Mouse (Mus musculus) cerebellum, adult 11 months (tissue): ENCODE results near the gene Pilrb1.
A peak's percentile ranks its signal among the peaks of the same experiment; 100 is the strongest.
"Not testable (repeated sequence)": the region's sequence is repeated elsewhere in the genome, so short reads cannot be mapped to it uniquely, and the experiment has no call there.

Experiments used
- DNase-seq: peaks from one replicate; pipeline ENCODE4 v3.0.0; 2022

Pilrb1 gene

GRCm38 (mm10) chr5:137857960-137858710 lies at the start of gene Pilrb1:
TSS of gene Pilrb1 (minus strand) at chr5:137858106.
- DNase-seq: not testable (repeated sequence)

- DNase-seq: no peak
These were observed 39.9 kb upstream of the Pilrb1 start for GRCm38 (mm10) chr5:137897812-137898211.

GRCm38 (mm10) chr5:137892954-137893353 lies 35.0 kb upstream of the Pilrb1 start:
- DNase-seq: no peak

GRCm38 (mm10) chr5:137887666-137888065 lies 29.8 kb upstream of the Pilrb1 start:
- no peak for DNase-seq

GRCm38 (mm10) chr5:137885894-137886293 lies 28.0 kb upstream of the Pilrb1 start:
- DNase-seq: peak; percentile 10

GRCm38 (mm10) chr5:137883345-137883744 lies 25.4 kb upstream of the Pilrb1 start:
- DNase-seq: no peak

GRCm38 (mm10) chr5:137882922-137883321 lies 25.0 kb upstream of the Pilrb1 start:
- no peak for DNase-seq

GRCm38 (mm10) chr5:137877860-137878259 lies 20.0 kb upstream of the Pilrb1 start:
- no peak for DNase-seq

- no peak for DNase-seq
These were observed 17.1 kb upstream of the Pilrb1 start for GRCm38 (mm10) chr5:137875054-137875453.

- DNase-seq: not testable (repeated sequence)
These were observed 14.4 kb upstream of the Pilrb1 start for GRCm38 (mm10) chr5:137872381-137872702.

- not testable (repeated sequence) for DNase-seq
These were observed 13.9 kb upstream of the Pilrb1 start, which contains the start of gene Pilrb2 for GRCm38 (mm10) chr5:137871644-137872380. TSS of gene Pilrb2 (minus strand) at chr5:137871815.

GRCm38 (mm10) chr5:137868600-137868999 lies 10.7 kb upstream of the Pilrb1 start:
- not testable (repeated sequence) for DNase-seq

GRCm38 (mm10) chr5:137864008-137864407 lies 6.1 kb upstream of the Pilrb1 start:
- not testable (repeated sequence) for DNase-seq

GRCm38 (mm10) chr5:137856870-137857269 lies 1.0 kb downstream of the Pilrb1 start:
- not testable (repeated sequence) for DNase-seq

GRCm38 (mm10) chr5:137854907-137855306 lies 3.0 kb downstream of the Pilrb1 start:
- not testable (repeated sequence) for DNase-seq

GRCm38 (mm10) chr5:137850313-137850712 lies 7.6 kb downstream of the Pilrb1 start:
- DNase-seq: not testable (repeated sequence)

GRCm38 (mm10) chr5:137837110-137837509 lies 20.8 kb downstream of the Pilrb1 start:
- not testable (repeated sequence) for DNase-seq

- no peak for DNase-seq
These were observed 21.3 kb downstream of the Pilrb1 start for GRCm38 (mm10) chr5:137836611-137837010.

- DNase-seq: not testable (repeated sequence)
These were observed 21.9 kb downstream of the Pilrb1 start, which contains the start of gene Pilra for GRCm38 (mm10) chr5:137835966-137836520. TSS of gene Pilra (minus strand) at chr5:137836281.

GRCm38 (mm10) chr5:137833500-137833899 lies 24.4 kb downstream of the Pilrb1 start:
- no peak for DNase-seq

GRCm38 (mm10) chr5:137831506-137831905 lies 26.4 kb downstream of the Pilrb1 start:
- no peak for DNase-seq

GRCm38 (mm10) chr5:137831106-137831505 lies 26.8 kb downstream of the Pilrb1 start:
- no peak for DNase-seq

GRCm38 (mm10) chr5:137830238-137830637 lies 27.7 kb downstream of the Pilrb1 start:
- DNase-seq: no peak

GRCm38 (mm10) chr5:137828694-137829093 lies 29.2 kb downstream of the Pilrb1 start:
- no peak for DNase-seq
